Mouse (Mus musculus) large intestine, adult 2 months (tissue): ENCODE measurements around the gene Cnpy4. TPM values are rescaled to one million over a fixed set of nuclear protein-coding genes. Genes with fewer than 3 reads are reported as not detected.
"Not testable (repeated sequence)": the region's sequence is repeated elsewhere in the genome, so short reads cannot be mapped to it uniquely, and the experiment has no call there.

ENCODE experiments used
- DNase-seq: peaks from one replicate; pipeline ENCODE4 v3.0.0-alpha.2; 2012; ENCODE audit warnings: low read depth, low spot score
- WGBS: fragments of 180-500 bp; shearing (Covaris S2); methylation state at CpG from one replicate; pipeline ENCODE4 v1.1.7; 2018; 5-methylcytosine and 5-hydroxymethylcytosine counted together
- polyA plus RNA-seq: library from polyadenylated mRNA; depleted of rRNA; stranded (reverse); fragments of >200 nt; gene quantifications from 2 replicates; pipeline ENCODE4 v1.2.3, GENCODE M21; 2012; rRNA removed

Gene Cnpy4
- polyA plus RNA-seq, 1 experiment = 4.0 TPM

- WGBS = 79% methylated on average over 7 of the region's 7 CpGs
- no peak for DNase-seq
Observed at GRCm38 (mm10) chr5:138195463-138195862, 8.2 kb downstream of the Cnpy4 start.

DNA sequence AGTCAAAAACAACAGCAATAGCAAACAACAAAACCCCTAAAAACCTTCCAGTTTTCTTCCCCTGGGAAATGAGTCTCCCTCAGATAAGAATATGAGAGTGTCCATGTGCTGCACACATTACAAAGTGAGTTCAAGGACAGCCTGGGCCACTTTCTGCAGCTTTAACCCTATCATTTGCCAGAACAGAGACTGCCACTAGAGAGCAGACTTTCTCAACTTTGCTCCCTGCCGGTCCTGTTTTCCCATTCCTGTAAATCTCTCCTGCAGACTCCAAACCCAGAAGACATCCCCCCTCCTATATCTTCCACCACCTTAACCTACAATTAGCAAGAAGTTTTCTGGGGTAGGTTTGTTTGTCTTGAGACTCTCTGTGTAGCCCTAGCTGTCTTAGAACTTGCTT, 12.3 kb downstream of the Cnpy4 start:
- WGBS = 15% methylated on average over 1 of the region's 1 CpGs
- no peak for DNase-seq

DNA sequence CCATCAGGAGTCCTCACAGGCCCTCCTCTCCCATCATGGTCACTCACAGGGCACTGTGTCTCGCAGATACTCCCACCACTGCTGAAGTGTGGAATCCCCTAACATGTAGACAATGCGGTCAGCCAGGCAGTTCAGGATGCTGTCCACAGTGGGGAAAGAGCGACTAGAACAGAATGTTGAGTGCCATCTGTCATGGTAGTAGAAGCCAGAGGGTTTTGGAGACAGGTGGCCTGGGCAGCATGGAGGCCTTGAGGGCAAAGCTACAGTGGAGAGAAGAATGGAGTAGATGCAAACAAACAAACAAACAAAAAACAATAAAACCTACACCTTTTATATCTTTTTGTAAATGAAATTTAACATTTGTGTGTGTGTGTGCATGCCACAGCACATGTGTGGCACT, 14.8 kb downstream of the Cnpy4 start:
- WGBS = 93% methylated on average over 3 of the region's 3 CpGs
- no peak for DNase-seq

- DNase-seq = no peak
- WGBS = 40% methylated on average over 1 of the region's 1 CpGs
Observed at GRCm38 (mm10) chr5:138207253-138207652, 20.0 kb downstream of the Cnpy4 start.

GRCm38 (mm10) chr5:138207873-138208272, 20.6 kb downstream of the Cnpy4 start:
- no peak for DNase-seq
- WGBS = 77% methylated on average over 4 of the region's 4 CpGs

DNA sequence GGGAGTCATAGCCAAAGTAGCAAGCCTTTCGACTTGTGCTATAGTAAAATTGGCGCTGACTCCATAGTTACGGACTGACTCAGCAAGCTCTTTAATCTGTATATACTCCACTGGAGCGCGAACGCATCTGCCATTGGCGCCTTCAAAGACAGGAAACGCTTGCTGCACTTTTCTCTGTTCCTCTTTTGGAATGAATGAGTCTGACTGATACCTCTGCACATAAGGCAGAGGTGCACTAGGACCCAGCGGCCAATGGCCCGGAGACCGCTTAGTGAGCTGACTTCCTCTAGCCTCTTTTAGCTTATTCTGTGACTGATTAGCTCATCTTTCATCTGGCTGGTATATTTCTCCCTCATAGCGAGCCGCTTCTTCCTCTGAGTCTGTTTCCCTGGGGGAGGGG, 29.3 kb downstream of the Cnpy4 start:
- 95% methylated on average over 13 of the region's 13 CpGs for WGBS

GRCm38 (mm10) chr5:138219864-138220263, 32.6 kb downstream of the Cnpy4 start:
- no peak for DNase-seq
- WGBS = 9% methylated on average over 2 of the region's 2 CpGs

More for the DNA sequence above, 29.3 kb downstream of the Cnpy4 start:
- DNase-seq = not testable (repeated sequence)

GRCm38 (mm10) chr5:138222111-138222510, 34.8 kb downstream of the Cnpy4 start:
- peak; percentile 37 for DNase-seq
- 13% methylated on average over 4 of the region's 4 CpGs for WGBS

- 57% methylated on average over 3 of the region's 3 CpGs for WGBS
Observed at GRCm38 (mm10) chr5:138223287-138223686, 36.0 kb downstream of the Cnpy4 start.

DNA sequence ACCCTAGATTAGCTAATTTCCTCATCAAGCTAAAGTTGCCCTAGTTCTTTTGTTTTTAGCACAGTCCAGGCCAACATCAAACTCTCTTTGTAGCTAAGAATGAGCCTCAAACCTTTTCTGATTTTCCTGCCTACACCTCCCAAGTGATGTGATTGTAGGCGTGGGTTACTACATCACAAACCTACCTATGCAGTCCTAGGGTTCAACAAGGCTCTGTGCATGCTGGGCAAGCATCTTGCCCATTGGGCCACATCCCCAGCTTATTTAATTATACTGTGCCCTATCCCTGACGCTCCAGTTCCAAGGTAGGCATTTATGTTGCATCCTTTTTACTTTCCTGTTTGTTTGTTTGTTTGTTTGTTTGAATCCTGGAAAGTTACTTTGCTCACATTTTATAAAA, 38.4 kb downstream of the Cnpy4 start, which contains the start of gene Nxpe5:
Gene Nxpe5 (plus strand): TSS at position 199 of the 400 bp plus-strand sequence.
- 68% methylated on average over 2 of the region's 2 CpGs for WGBS
- DNase-seq = no peak

More at GRCm38 (mm10) chr5:138223287-138223686, 36.0 kb downstream of the Cnpy4 start:
- no peak for DNase-seq

GRCm38 (mm10) chr5:138226491-138226890, 39.2 kb downstream of the Cnpy4 start:
- WGBS = 62% methylated on average over 4 of the region's 4 CpGs
- DNase-seq = no peak

DNA sequence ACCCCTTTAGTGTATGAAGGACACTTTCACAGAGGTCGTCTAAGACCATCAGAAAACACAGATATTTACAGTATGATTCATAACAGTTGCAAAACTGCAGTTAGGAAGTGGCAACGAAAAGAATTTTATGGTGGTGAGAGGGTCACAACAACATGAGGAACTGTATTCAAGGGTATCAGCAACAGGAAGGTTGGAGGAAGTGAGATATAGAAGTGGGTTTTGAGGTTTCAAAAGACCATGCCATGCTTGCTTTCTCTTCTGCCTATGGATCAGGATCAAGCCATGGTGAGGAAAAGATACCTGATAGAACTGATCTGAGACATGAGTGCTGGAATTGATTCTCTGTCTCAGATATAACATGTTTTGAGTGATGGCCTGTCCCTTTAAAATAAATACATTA, 40.1 kb downstream of the Cnpy4 start:
- 47% methylated on average over 2 of the region's 2 CpGs for WGBS
- DNase-seq = no peak

DNA sequence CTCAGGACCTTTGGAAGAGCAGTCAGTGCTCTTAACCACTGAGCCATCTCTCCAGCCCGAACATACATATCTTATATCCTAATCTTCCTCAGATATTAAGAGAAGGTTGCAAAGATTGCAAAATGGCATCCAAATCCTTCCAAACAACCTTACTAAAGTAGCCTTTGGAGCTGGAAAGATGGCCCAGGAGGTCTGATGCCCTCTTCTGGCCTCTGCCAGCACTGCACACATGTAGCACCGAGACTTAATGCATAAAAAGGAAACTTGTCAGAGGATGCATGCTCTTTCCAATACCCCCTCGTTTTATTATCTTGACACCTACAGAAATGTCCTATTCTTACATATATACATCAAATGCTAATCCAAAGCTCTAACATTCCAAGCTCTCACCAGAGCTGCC, 40.7 kb downstream of the Cnpy4 start:
- no peak for DNase-seq
- WGBS = 63% methylated on average over 3 of the region's 3 CpGs

DNA sequence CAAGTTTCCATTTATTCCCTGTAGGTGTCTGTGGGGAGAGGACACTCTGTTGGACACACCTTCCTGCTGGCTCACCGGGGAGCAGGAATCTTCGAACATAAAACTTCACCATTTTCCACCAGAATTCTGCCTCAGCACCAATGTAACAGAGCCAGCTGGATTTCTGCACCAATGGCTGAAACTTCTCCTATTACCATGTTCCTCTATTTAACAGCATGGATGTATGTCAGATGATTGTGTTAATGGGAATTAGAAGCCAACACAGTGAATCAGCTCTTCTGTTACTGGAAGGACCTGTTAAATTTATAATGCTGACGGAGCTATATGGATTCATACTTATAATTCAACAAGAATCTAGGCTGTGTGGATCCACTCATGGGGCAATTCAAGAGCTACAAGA, 42.2 kb downstream of the Cnpy4 start:
- DNase-seq = no peak
- WGBS = 83% methylated on average over 3 of the region's 3 CpGs

DNA sequence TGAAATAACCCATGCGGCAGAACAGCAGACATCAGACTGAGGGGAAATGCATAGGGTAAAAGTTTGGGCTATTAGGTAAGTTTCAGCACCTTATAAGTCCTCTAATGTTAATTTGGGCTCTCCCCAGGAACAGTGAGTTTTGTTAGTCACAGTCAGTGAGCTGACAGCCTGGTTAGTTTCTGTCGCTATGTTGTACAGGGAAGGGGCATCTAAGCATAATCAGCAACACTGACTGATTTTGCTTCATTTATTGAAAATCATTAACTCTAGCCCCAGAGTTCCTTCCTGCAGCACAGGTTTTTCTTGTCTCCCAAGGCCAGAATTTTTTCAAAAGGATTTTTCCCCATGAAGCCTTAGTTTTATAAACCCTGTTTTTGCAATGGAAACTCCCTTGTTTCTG, 46.5 kb downstream of the Cnpy4 start:
- WGBS = 70% methylated on average over 2 of the region's 2 CpGs
- no peak for DNase-seq

DNA sequence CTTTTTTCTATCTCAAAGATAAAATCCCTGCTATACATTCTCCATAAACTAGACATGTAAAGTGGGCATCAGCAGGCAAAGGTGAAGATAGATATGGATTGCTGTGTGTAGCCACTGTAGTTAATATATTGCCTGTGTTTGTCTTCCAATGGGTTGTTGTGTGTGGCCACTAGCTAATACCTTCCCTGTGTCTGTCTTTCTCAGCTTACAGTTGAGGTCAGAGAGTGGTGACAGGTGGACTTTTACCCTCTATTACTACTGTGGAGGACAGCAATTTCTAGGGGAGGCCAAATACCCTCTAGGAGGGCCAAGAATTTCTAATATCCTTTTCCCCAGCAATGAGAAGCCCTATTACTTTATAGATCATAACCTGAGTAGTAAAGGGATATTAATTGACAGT, 46.9 kb downstream of the Cnpy4 start:
- DNase-seq = no peak

DNA sequence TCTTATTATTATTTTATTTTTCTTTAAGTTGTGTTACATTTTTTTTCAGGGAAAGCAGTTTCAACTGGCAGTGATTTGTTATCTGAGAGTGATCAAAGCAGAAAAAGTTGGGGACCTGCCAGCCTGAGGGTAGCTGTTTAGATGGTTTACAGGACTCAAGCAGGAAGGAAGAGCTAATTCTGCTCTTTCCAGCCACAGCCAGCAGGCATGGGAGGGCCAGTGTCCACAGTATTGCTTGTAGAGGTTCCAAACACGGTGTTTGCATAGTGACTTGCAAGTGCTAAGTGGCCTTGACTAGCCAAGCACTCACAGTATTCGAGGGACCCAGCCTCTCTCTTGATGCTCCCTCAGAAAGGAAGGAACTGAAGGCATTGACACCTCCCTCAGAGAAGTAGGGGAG, 54.2 kb downstream of the Cnpy4 start:
- no peak for DNase-seq
- WGBS = 10% methylated on average over 2 of the region's 2 CpGs

Other genes with a start within 250 kb of the Cnpy4 start
- 0.11 and 0.16 TPM in 2 replicates for gene Gjc3, start 224.4 kb upstream of the Cnpy4 start, polyA plus RNA-seq
- 0.17 TPM in 1 of 2 replicates, not detected in the other for gene Azgp1, start 206.0 kb upstream of the Cnpy4 start, polyA plus RNA-seq
- gene Smok3a, start 166.2 kb upstream of the Cnpy4 start, polyA plus RNA-seq = not detected in 2 replicates
- gene Smok3b, start 166.1 kb upstream of the Cnpy4 start, polyA plus RNA-seq = not detected in 2 replicates
- not detected in 2 replicates for gene Smok3c, start 134.3 kb upstream of the Cnpy4 start, polyA plus RNA-seq
- 2.9 and 5.3 TPM in 2 replicates for gene Zkscan1, start 102.4 kb upstream of the Cnpy4 start, polyA plus RNA-seq
- 7.2 and 7.5 TPM in 2 replicates for gene Zscan21, start 70.6 kb upstream of the Cnpy4 start, polyA plus RNA-seq
- gene Zfp113, start 31.7 kb upstream of the Cnpy4 start, polyA plus RNA-seq = 3.0 TPM in 2 replicates
- 97.2 and 105 TPM in 2 replicates for gene Cops6, start 26.4 kb upstream of the Cnpy4 start, polyA plus RNA-seq
- 22.3 and 34.3 TPM in 2 replicates for gene Ap4m1, start 15.5 kb upstream of the Cnpy4 start, polyA plus RNA-seq
- 42.6 and 44.5 TPM in 2 replicates for gene Mcm7, start 15.1 kb upstream of the Cnpy4 start, polyA plus RNA-seq
- 41.6 and 47.7 TPM in 2 replicates for gene Taf6, start within 50 bp of the Cnpy4 start, polyA plus RNA-seq
- gene Mblac1, start 6.8 kb downstream of the Cnpy4 start, polyA plus RNA-seq = 2.5 TPM in 2 replicates
- gene Nxpe5, start 38.4 kb downstream of the Cnpy4 start, polyA plus RNA-seq = 1.1 and 2.3 TPM in 2 replicates
- gene Lamtor4, start 68.0 kb downstream of the Cnpy4 start, polyA plus RNA-seq = 180 and 194 TPM in 2 replicates
- gene BC037034, start 76.5 kb downstream of the Cnpy4 start, polyA plus RNA-seq = 45.9 and 55.6 TPM in 2 replicates
- gene Gal3st4, start 85.4 kb downstream of the Cnpy4 start, polyA plus RNA-seq = 0.44 and 0.57 TPM in 2 replicates
- gene Gm43720, start 92.5 kb downstream of the Cnpy4 start, polyA plus RNA-seq = not detected in 2 replicates
- gene Gpc2, start 92.5 kb downstream of the Cnpy4 start, polyA plus RNA-seq = 2.0 and 2.5 TPM in 2 replicates
- 0.58 and 0.90 TPM in 2 replicates for gene Stag3, start 92.8 kb downstream of the Cnpy4 start, polyA plus RNA-seq
- gene Pvrig, start 154.5 kb downstream of the Cnpy4 start, polyA plus RNA-seq = 0.81 and 2.4 TPM in 2 replicates